Mouse (Mus musculus) liver, embryonic 14.5 days (tissue): Measurements from ENCODE around the gene Ap5b1. TPM values are rescaled to one million over a fixed set of nuclear protein-coding genes. Genes with fewer than 3 reads are reported as not detected.
A peak's percentile ranks its signal among the peaks of the same experiment; 100 is the strongest.

Source experiments
- ATAC-seq: fragments of 200-750 bp; cut with Nextera tagmentation; 2 replicates; pipeline ENCODE4 v1.8.0; 2017; ENCODE audit warnings: moderate number of reproducible peaks, mild to moderate bottlenecking, moderate library complexity; ENCODE audit not compliant: insufficient read depth
- DNase-seq, 3 experiments: peaks; one replicate each; pipeline ENCODE4 v3.0.0-alpha.2; 2012 to 2013; ENCODE audit warnings: low read depth in 3 of 3, low spot score in 3 of 3
- H3K27ac ChIP-seq: fragments of 300-500 bp; sonication (generic); 2 replicates; pipeline ENCODE4 v1.5.1; 2014; ENCODE audit warnings: moderate library complexity, mild to moderate bottlenecking, control low read depth, inconsistent platforms
- H3K27me3 ChIP-seq: fragments of 300-500 bp; sonication (generic); 2 replicates; pipeline ENCODE4 v1.6.1; 2014; ENCODE audit warnings: mild to moderate bottlenecking, low read length, moderate library complexity; ENCODE audit not compliant: control insufficient read depth, insufficient read depth
- H3K36me3 ChIP-seq: fragments of 300-500 bp; sonication (generic); replicated peaks from 2 replicates; pipeline ENCODE4 v1.6.1; 2014; ENCODE audit warnings: low read depth; ENCODE audit not compliant: control insufficient read depth, insufficient read depth
- H3K4me1 ChIP-seq, 2 experiments: fragments of 200-500 bp in 1 of 2; fragments of 300-500 bp in 1 of 2; sonication (generic) in 1 of 2; replicated peaks; 2 replicates each; pipeline ENCODE4 v1.6.1; 2012 to 2014; ENCODE audit warnings: antibody characterized with exemption in 1 of 2, inconsistent platforms in 1 of 2, low read length in 1 of 2; ENCODE audit not compliant: control insufficient read depth in 2 of 2, insufficient read depth in 2 of 2
- H3K4me2 ChIP-seq: fragments of 300-500 bp; sonication (generic); 2 replicates; pipeline ENCODE4 v1.6.1; 2014; ENCODE audit warnings: low read depth, mild to moderate bottlenecking, control low read depth, moderate library complexity
- H3K4me3 ChIP-seq, 2 experiments: fragments of 200-500 bp in 1 of 2; fragments of 300-500 bp in 1 of 2; sonication (generic) in 1 of 2; 2 replicates each; pipeline ENCODE4 v1.5.1; 2012 to 2014; ENCODE audit warnings: low read depth in 2 of 2, low read length in 2 of 2, mild to moderate bottlenecking in 2 of 2, control low read depth in 1 of 2, inconsistent platforms in 1 of 2, moderate library complexity in 1 of 2; ENCODE audit not compliant: insufficient read depth in 1 of 2
- H3K9ac ChIP-seq: fragments of 300-500 bp; sonication (generic); replicated peaks from 2 replicates; pipeline ENCODE4 v1.6.1; 2014; ENCODE audit warnings: mild to moderate bottlenecking, control low read depth, moderate library complexity
- H3K9me3 ChIP-seq: fragments of 300-500 bp; sonication (generic); 2 replicates; pipeline ENCODE4 v1.6.1; 2016; ENCODE audit warnings: low read length, mixed read lengths; ENCODE audit not compliant: control insufficient read depth
- CTCF ChIP-seq: IDR thresholded peaks from 2 replicates; pipeline ENCODE4 v1.5.1; 2016; ENCODE audit warnings: antibody characterized with exemption, low read depth, control low read depth
- EP300 ChIP-seq: IDR thresholded peaks from 2 replicates; pipeline ENCODE4 v1.6.1; 2016; ENCODE audit warnings: antibody characterized with exemption, low read depth
- WGBS: fragments of 180-500 bp; shearing (Covaris S2); extraction: QIAGEN DNeasy Blood & Tissue Kit; methylation state at CpG from one replicate; pipeline ENCODE4 v1.1.7; 2014; ENCODE audit not compliant: insufficient replicate concordance; 5-methylcytosine and 5-hydroxymethylcytosine counted together
- polyA plus RNA-seq, 2 experiments: library from polyadenylated mRNA; depleted of rRNA in 1 of 2; stranded (reverse) in 1 of 2; unstranded in 1 of 2; fragments of >200 nt; fragmentation: Nextera tagmentation in 1 of 2; extraction: Ambion mirVana in 1 of 2; gene quantifications; 2 replicates each; pipeline versions ENCODE4 v1.2.1 to v1.2.3; 2012 to 2014

Gene Ap5b1
- polyA plus RNA-seq, 2 experiments = 1.3 to 1.4 TPM

DNA sequence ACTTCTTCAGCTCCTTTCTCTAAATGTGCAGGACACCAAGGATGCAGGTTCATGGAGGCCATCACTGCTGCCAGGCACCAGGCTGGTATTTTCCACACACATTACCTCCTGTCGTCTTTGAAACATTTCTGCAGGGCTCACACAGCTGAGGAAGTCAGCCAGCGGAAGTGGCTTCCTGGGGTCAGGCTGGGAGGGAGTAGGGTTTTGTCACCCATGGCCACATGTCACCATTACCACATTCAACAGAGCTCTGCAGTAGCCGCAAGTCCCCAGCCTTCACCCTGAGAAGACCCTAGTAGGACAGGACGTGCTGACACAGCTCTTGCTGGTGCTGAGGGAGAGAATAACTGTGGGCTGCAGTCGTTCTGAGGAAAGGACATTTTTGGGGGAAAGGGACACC, 4.0 kb downstream of the Ap5b1 start:
- no peak for TF ChIP-seq EP300
- no peaks in the 10 kb centered on the region for H3K36me3 ChIP-seq

DNA sequence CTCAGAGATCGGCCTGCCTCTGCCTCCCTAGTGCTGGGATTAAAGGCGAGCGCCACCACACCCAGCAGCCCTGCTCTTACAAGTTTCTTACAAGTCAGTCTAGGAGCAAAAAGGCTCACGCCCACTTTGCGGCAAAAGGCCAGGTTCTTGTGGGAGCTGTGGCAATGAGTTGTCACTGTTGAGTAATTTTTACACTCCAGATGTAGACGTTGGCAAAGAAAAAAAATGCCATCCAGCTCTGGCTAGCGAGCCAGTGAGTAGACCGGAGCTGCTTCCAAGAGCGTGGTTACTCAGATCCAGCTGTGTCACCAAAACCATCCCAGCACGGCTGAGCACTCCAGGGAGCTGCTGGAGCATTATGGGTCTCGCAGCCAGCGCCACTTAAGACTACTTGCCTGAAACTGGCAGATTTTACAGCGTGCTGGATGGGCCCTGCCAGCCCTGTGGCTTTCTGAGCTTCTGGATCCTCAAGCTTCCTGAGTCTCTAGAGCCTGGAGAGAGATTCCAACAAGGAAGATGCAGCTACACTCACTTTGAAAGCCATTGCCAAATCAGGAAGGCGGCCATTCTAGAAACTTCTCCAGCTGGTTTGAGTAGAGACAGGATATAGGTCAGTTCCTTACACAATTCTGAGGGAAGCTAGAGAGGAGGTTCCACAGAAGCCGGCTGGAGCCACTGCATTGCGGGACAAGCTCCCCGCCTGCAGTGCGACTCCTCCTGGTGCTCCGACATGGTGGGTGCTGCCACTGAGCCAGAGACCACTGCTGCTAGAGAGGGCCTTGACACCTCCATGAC, 4.7 kb downstream of the Ap5b1 start:
- Histone ChIP-seq H3K4me3 (no peak overlapping the region), H3K36me3 (no peaks in the 10 kb centered on the region), H3K27me3 (no peaks in the 10 kb centered on the region), H3K4me2 (no peak overlapping the region), H3K9me3 (no peaks in the 10 kb centered on the region), H3K4me1 (0 out of 4 replicates have a peak, but pooled peaks cover 0 to 4% of the 10 kb centered on the region in 2 experiments), H3K9ac (no peak overlapping the region), H3K27ac (no peak overlapping the region)
- WGBS = 63% methylated on average over 19 of the region's 19 CpGs
- TF ChIP-seq EP300 = no peak
- TF ChIP-seq CTCF = no peak
- DNase-seq (peak in 1 of 3 experiments; percentile 29), ATAC-seq (no peak)

More for the DNA sequence above, 4.0 kb downstream of the Ap5b1 start:
- H3K4me3 ChIP-seq = no peak overlapping the region
- WGBS = 37% methylated on average over 5 of the region's 5 CpGs
- DNase-seq (peak in 1 of 3 experiments; percentile 29), ATAC-seq (no peak)
- H3K9ac ChIP-seq = no peak overlapping the region
- no peaks in the 10 kb centered on the region for H3K9me3 ChIP-seq
- no peak overlapping the region for H3K27ac ChIP-seq
- no peak overlapping the region for H3K4me2 ChIP-seq
- H3K27me3 ChIP-seq = no peaks in the 10 kb centered on the region
- H3K4me1 ChIP-seq = peaks cover 3 to 8% of the 10 kb centered on the region in 2 experiments

DNA sequence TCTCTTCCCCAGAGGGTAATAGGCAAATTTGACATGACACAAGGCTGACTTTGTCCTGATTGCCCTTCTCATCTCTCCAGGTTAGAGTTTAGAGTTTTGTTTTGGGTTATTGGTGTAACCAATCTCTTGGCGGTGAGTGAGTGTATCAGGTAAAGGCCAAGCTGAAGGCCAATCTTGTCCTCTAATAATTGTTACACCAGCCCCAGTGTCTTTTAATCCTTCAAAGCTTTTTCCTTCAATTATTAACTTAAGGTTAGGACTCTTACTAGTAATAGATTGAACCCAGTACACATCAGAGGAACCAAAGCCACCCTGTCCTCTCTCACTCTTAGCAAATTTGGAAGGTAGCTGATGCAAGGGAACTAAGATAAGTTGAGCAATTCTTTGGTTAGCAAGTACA, 7.5 kb downstream of the Ap5b1 start:
- H3K4me3 ChIP-seq = no peak overlapping the region
- no peaks in the 10 kb centered on the region for H3K9me3 ChIP-seq
- H3K27me3 ChIP-seq = no peaks in the 10 kb centered on the region
- no peak overlapping the region for H3K9ac ChIP-seq
- no peaks in the 10 kb centered on the region for H3K36me3 ChIP-seq
- TF ChIP-seq EP300 = no peak
- no peak for TF ChIP-seq CTCF
- no peaks in the 10 kb centered on the region for H3K4me1 ChIP-seq
- H3K4me2 ChIP-seq = no peak overlapping the region
- H3K27ac ChIP-seq = no peak overlapping the region
- WGBS = 66% methylated on average over 1 of the region's 1 CpGs
- no peak for DNase-seq
- no peak for ATAC-seq

DNA sequence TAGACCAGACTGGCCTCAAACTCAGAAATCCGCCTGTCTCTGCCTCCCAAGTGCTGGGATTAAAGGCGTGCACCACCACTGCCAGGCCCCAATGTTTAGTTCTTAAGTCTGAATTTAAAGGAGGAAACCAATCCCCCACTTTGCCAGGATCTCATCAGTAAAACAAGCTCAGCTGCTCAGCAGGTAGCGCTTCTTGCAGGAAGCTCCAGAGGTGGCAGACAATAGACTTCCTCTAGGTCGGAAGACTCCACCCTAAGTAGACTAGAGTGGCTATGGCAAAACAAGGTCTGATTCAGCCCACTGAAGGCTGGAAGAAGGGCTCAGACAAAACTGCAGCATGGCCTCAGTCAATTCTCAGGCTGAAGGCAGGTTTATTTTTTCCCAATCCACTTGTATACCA, 12.1 kb downstream of the Ap5b1 start:
- ATAC-seq = no peak
- TF ChIP-seq EP300 (no peak), CTCF (no peak)
- Histone ChIP-seq H3K27me3 (no peaks in the 10 kb centered on the region), H3K4me2 (no peak overlapping the region), H3K9me3 (no peaks in the 10 kb centered on the region), H3K4me1 (no peaks in the 10 kb centered on the region), H3K36me3 (no peaks in the 10 kb centered on the region), H3K27ac (no peak overlapping the region), H3K4me3 (no peak overlapping the region), H3K9ac (no peak overlapping the region)
- WGBS = 57% methylated on average over 4 of the region's 4 CpGs
- DNase-seq = no peak

DNA sequence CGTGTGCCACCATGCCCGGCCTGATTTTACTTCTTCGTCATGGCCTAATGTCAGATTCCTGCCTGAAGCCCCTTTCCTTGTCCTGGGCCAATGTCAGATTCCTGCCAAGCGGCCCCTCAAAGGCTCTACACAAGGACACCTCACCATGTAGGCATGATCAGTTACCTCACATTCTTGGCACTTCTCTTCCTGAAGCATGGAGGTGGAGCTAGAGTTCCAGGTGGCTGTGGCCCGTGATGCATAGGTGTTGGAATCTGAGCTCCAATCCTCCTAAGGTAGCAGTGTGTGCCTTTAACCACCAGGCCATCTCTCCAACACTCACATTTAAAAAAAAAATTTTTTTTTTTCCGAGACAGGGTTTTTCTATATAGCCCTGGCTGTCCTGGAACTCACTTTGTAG, 13.0 kb downstream of the Ap5b1 start:
- no peaks in the 10 kb centered on the region for H3K9me3 ChIP-seq
- TF ChIP-seq EP300 (no peak), CTCF (no peak)
- H3K4me3 ChIP-seq = no peak overlapping the region
- no peak overlapping the region for H3K9ac ChIP-seq
- no peak overlapping the region for H3K27ac ChIP-seq
- no peaks in the 10 kb centered on the region for H3K36me3 ChIP-seq
- H3K4me1 ChIP-seq = no peaks in the 10 kb centered on the region
- ATAC-seq = no peak
- no peak for DNase-seq
- no peak overlapping the region for H3K4me2 ChIP-seq
- 63% methylated on average over 6 of the region's 6 CpGs for WGBS
- no peaks in the 10 kb centered on the region for H3K27me3 ChIP-seq
